Mouse (Mus musculus) liver, embryonic 14.5 days (tissue): ENCODE measurements around the gene Tspan32. TPM values are rescaled to one million over a fixed set of nuclear protein-coding genes. Genes with fewer than 3 reads are reported as not detected.
A peak's percentile ranks its signal among the peaks of the same experiment; 100 is the strongest.

Experiments used
- ATAC-seq: fragments of 200-750 bp; cut with Nextera tagmentation; 2 replicates; pipeline ENCODE4 v1.8.0; 2017; ENCODE audit warnings: moderate number of reproducible peaks, mild to moderate bottlenecking, moderate library complexity; ENCODE audit not compliant: insufficient read depth
- DNase-seq, 3 experiments: peaks; one replicate each; pipeline ENCODE4 v3.0.0-alpha.2; 2012 to 2013; ENCODE audit warnings: low read depth in 3 of 3, low spot score in 3 of 3
- H3K27ac ChIP-seq: fragments of 300-500 bp; sonication (generic); 2 replicates; pipeline ENCODE4 v1.5.1; 2014; ENCODE audit warnings: moderate library complexity, mild to moderate bottlenecking, control low read depth, inconsistent platforms
- H3K27me3 ChIP-seq: fragments of 300-500 bp; sonication (generic); 2 replicates; pipeline ENCODE4 v1.6.1; 2014; ENCODE audit warnings: mild to moderate bottlenecking, low read length, moderate library complexity; ENCODE audit not compliant: control insufficient read depth, insufficient read depth
- H3K36me3 ChIP-seq: fragments of 300-500 bp; sonication (generic); replicated peaks from 2 replicates; pipeline ENCODE4 v1.6.1; 2014; ENCODE audit warnings: low read depth; ENCODE audit not compliant: control insufficient read depth, insufficient read depth
- H3K4me1 ChIP-seq, 2 experiments: fragments of 200-500 bp in 1 of 2; fragments of 300-500 bp in 1 of 2; sonication (generic) in 1 of 2; replicated peaks; 2 replicates each; pipeline ENCODE4 v1.6.1; 2012 to 2014; ENCODE audit warnings: antibody characterized with exemption in 1 of 2, inconsistent platforms in 1 of 2, low read length in 1 of 2; ENCODE audit not compliant: control insufficient read depth in 2 of 2, insufficient read depth in 2 of 2
- H3K4me2 ChIP-seq: fragments of 300-500 bp; sonication (generic); 2 replicates; pipeline ENCODE4 v1.6.1; 2014; ENCODE audit warnings: low read depth, mild to moderate bottlenecking, control low read depth, moderate library complexity
- H3K4me3 ChIP-seq, 2 experiments: fragments of 200-500 bp in 1 of 2; fragments of 300-500 bp in 1 of 2; sonication (generic) in 1 of 2; 2 replicates each; pipeline ENCODE4 v1.5.1; 2012 to 2014; ENCODE audit warnings: low read depth in 2 of 2, low read length in 2 of 2, mild to moderate bottlenecking in 2 of 2, control low read depth in 1 of 2, inconsistent platforms in 1 of 2, moderate library complexity in 1 of 2; ENCODE audit not compliant: insufficient read depth in 1 of 2
- H3K9ac ChIP-seq: fragments of 300-500 bp; sonication (generic); replicated peaks from 2 replicates; pipeline ENCODE4 v1.6.1; 2014; ENCODE audit warnings: mild to moderate bottlenecking, control low read depth, moderate library complexity
- H3K9me3 ChIP-seq: fragments of 300-500 bp; sonication (generic); 2 replicates; pipeline ENCODE4 v1.6.1; 2016; ENCODE audit warnings: low read length, mixed read lengths; ENCODE audit not compliant: control insufficient read depth
- CTCF ChIP-seq: IDR thresholded peaks from 2 replicates; pipeline ENCODE4 v1.5.1; 2016; ENCODE audit warnings: antibody characterized with exemption, low read depth, control low read depth
- EP300 ChIP-seq: IDR thresholded peaks from 2 replicates; pipeline ENCODE4 v1.6.1; 2016; ENCODE audit warnings: antibody characterized with exemption, low read depth
- WGBS: fragments of 180-500 bp; shearing (Covaris S2); extraction: QIAGEN DNeasy Blood & Tissue Kit; methylation state at CpG from one replicate; pipeline ENCODE4 v1.1.7; 2014; ENCODE audit not compliant: insufficient replicate concordance; 5-methylcytosine and 5-hydroxymethylcytosine counted together
- polyA plus RNA-seq, 2 experiments: library from polyadenylated mRNA; depleted of rRNA in 1 of 2; stranded (reverse) in 1 of 2; unstranded in 1 of 2; fragments of >200 nt; fragmentation: Nextera tagmentation in 1 of 2; extraction: Ambion mirVana in 1 of 2; gene quantifications; 2 replicates each; pipeline versions ENCODE4 v1.2.1 to v1.2.3; 2012 to 2014

Tspan32 gene
- polyA plus RNA-seq, 2 experiments = 47.7 to 78.4 TPM

- no peak for ATAC-seq
- Histone ChIP-seq H3K36me3 (peaks cover 9% of the 10 kb centered on the region), H3K9ac (no peak overlapping the region), H3K9me3 (no peaks in the 10 kb centered on the region), H3K27me3 (no peaks in the 10 kb centered on the region), H3K4me3 (no peak overlapping the region), H3K4me1 (peaks cover 32 to 42% of the 10 kb centered on the region in 2 experiments), H3K4me2 (0 out of 2 replicates have a peak overlapping the region, but pooled peaks have one; percentile 8), H3K27ac (peak overlapping the region; percentile 100)
- 8% methylated on average over 3 of the region's 3 CpGs for WGBS
- peak; percentile 43 to 60 (median 54) for DNase-seq
- TF ChIP-seq EP300 (no peak), CTCF (peak; percentile 96)
Observed at GRCm38 (mm10) chr7:143002679-143003078, 2.2 kb upstream of the Tspan32 start.

GRCm38 (mm10) chr7:143005344-143006096 is 674 bp downstream of the Tspan32 start:
- TF ChIP-seq CTCF (no peak; the same call in 1 of the 2 replicates), EP300 (peak; percentile 54)
- H3K4me1 ChIP-seq = peaks cover 23 to 46% of the 10 kb centered on the region in 2 experiments
- H3K9me3 ChIP-seq = no peaks in the 10 kb centered on the region
- peak overlapping the region; percentile 100 for H3K9ac ChIP-seq
- no peaks in the 10 kb centered on the region for H3K27me3 ChIP-seq
- peak overlapping the region; percentile 87 to 94 for H3K4me3 ChIP-seq
- H3K27ac ChIP-seq = peak overlapping the region; percentile 100
- 6% methylated on average over 6 of the region's 6 CpGs for WGBS
- ATAC-seq (peak; percentile 70), DNase-seq (peak; percentile 67 to 70 (median 68))
- peaks cover 15% of the 10 kb centered on the region for H3K36me3 ChIP-seq
- peak overlapping the region; percentile 99 for H3K4me2 ChIP-seq

- no peaks in the 10 kb centered on the region for H3K9me3 ChIP-seq
- H3K4me2 ChIP-seq = peak overlapping the region; percentile 99
- peak overlapping the region; percentile 100 for H3K27ac ChIP-seq
- H3K27me3 ChIP-seq = no peaks in the 10 kb centered on the region
- peaks cover 23 to 46% of the 10 kb centered on the region in 2 experiments for H3K4me1 ChIP-seq
- peaks cover 15% of the 10 kb centered on the region for H3K36me3 ChIP-seq
- peak; percentile 82 to 85 (median 84) for DNase-seq
- WGBS = 5% methylated on average over 2 of the region's 2 CpGs
- peak overlapping the region; percentile 100 for H3K9ac ChIP-seq
- TF ChIP-seq CTCF (no peak), EP300 (peak; percentile 91)
- ATAC-seq = peak; percentile 79
- H3K4me3 ChIP-seq = peak overlapping the region; percentile 87 to 94
Observed at GRCm38 (mm10) chr7:143006097-143006755, 1.4 kb downstream of the Tspan32 start.

GRCm38 (mm10) chr7:143006756-143007598 is 2.1 kb downstream of the Tspan32 start:
- Histone ChIP-seq H3K4me1 (peaks cover 23 to 46% of the 10 kb centered on the region in 2 experiments), H3K36me3 (peaks cover 15% of the 10 kb centered on the region), H3K9ac (peak overlapping the region; percentile 100), H3K4me3 (peak overlapping the region; percentile 87 to 94), H3K27ac (peak overlapping the region; percentile 100), H3K4me2 (peak overlapping the region; percentile 99), H3K9me3 (no peaks in the 10 kb centered on the region), H3K27me3 (no peaks in the 10 kb centered on the region)
- no peak for ATAC-seq
- DNase-seq = peak in 1 of 3 experiments; percentile 37
- WGBS = 9% methylated on average over 8 of the region's 8 CpGs
- TF ChIP-seq CTCF = no peak
- TF ChIP-seq EP300 = no peak
